Mouse (Mus musculus): ENCODE measurements around the gene Zbtb38.
"Not testable (repeated sequence)": the region's sequence is repeated elsewhere in the genome, so short reads cannot be mapped to it uniquely, and the experiment has no call there.

The Zbtb38 gene

GRCm38 (mm10) chr9:96684866-96685599, 67.6 kb downstream of the Zbtb38 start:
- no peak for DNase-seq (ENCODE audit: low read depth in 1 of 2, low spot score in 2 of 2)

- DNase-seq (ENCODE audit: low read depth in 1 of 2, low spot score in 2 of 2), result no peak
Observed at GRCm38 (mm10) chr9:96684165-96684792, 68.4 kb downstream of the Zbtb38 start.

DNA sequence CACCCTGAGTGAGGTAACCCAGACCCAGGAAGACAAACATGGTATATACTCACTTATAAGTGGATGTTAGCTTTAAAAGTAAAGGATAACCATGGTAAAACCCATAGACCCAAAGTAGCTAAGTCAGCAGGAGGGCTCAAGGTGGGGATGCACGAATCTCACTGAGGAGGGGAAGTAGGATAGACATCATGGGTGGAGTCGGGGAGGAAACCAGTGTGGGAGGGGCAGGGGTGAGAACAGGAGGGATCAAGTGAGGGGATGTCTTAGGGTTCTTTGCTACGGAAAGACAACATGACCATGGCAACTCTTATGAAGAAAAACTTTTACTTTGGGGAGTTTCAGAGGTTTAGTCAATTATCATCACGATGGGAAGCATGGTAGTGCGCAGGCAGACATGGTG, 74.0 kb downstream of the Zbtb38 start:
- no peak for DNase-seq (ENCODE audit: low read depth in 1 of 2, low spot score in 2 of 2)

DNA sequence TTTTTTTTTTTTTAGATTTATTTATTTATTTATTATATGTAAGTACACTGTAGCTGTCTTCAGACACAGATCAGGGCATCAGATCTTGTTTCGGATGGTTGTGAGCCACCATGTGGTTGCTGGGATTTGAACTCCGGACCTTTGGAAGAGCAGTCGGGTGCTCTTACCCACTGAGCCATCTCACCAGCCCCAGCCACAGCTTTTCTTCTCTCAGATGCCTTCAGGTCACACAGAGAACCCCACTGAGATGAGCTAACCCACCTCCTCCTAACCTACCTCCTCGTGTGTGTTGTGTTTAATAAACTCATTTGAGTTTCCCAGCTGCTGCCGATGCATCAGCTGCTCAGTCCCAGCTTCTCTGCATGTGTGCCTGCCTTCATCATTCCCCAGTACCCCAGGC, 74.9 kb downstream of the Zbtb38 start:
- DNase-seq (ENCODE audit: low read depth in 1 of 2, low spot score in 2 of 2), result not testable (repeated sequence)

DNA sequence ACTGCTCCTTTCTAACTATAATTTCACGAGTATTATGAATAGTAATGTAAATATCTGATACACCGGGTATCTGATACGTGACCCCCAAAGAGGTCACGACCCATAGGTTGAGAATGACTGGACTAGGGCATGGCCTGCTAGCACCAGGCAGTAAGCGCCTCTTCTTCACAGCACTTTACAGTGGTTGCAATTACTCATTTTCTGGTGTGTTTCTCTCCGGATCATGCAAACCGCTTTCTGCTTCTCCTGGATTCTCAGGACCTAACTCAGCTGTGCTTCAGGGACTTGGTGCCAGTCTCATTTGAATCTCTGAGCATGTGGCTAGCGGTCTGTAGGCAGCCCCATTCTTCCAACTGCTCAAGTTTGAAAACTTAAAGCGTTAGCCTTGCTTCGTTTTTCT, 76.0 kb downstream of the Zbtb38 start:
- DNase-seq (ENCODE audit: low read depth in 1 of 2, low spot score in 2 of 2), result no peak

DNA sequence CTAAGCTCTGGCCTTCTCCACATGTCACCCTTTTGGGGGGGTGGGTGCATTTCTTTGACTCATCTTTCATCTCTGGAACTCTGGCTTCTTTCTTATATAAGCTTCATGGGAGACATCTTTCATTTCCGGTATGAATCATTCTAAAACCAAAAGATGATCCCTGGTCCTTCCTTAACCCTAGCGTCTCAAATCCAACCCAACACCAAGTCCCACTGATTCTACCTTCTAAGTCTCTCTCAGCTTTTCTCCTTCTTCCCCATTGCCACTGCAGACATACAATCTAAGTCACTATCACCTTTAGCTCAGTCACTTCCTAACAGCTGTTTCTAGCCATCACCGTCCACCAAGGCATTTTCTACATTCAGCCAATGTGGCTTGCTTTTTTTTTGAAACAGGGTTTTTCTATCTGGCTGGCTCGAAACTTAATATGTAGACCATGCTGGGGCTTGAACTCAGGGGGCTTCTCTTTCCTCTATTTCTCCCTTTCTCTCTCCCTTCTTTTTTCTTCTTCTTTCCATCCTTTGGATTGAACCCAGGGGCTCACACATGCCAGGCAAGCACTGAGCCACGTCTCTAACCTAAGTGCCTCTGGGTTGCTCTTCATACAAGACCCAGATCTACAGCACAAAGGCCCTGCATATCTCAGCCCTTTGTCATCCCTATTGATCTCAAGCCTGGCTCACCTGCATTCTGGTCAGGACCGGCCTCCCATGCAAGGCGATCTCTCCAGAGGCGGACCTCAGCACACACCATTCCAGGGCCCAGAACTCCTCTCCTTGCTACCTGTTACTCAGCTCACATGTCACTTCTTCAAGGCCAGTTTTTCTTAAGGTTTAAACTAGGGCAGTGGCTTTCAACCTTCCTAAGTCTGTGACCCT, 76.6 kb downstream of the Zbtb38 start:
- no peak for DNase-seq (ENCODE audit: low read depth in 1 of 2, low spot score in 2 of 2)

- no peak for DNase-seq (ENCODE audit: low read depth in 1 of 2, low spot score in 2 of 2)
Observed at GRCm38 (mm10) chr9:96675071-96675762, 77.4 kb downstream of the Zbtb38 start.

GRCm38 (mm10) chr9:96674301-96674700, 78.3 kb downstream of the Zbtb38 start:
- DNase-seq (ENCODE audit: low read depth in 1 of 2, low spot score in 2 of 2), result no peak

GRCm38 (mm10) chr9:96672466-96672865, 80.2 kb downstream of the Zbtb38 start:
- DNase-seq (ENCODE audit: low read depth in 1 of 2, low spot score in 2 of 2), result no peak

GRCm38 (mm10) chr9:96671249-96671648, 81.4 kb downstream of the Zbtb38 start:
- no peak for DNase-seq (ENCODE audit: low read depth in 1 of 2, low spot score in 2 of 2)

- peak; percentile 81 to 86 for DNase-seq (ENCODE audit: low read depth in 1 of 2, low spot score in 2 of 2)
Observed at GRCm38 (mm10) chr9:96669877-96670276, 82.8 kb downstream of the Zbtb38 start.

- DNase-seq (ENCODE audit: low read depth in 1 of 2, low spot score in 2 of 2), result no peak
Observed at GRCm38 (mm10) chr9:96668628-96669027, 84.0 kb downstream of the Zbtb38 start.

- DNase-seq (ENCODE audit: low read depth in 1 of 2, low spot score in 2 of 2), result no peak
Observed at GRCm38 (mm10) chr9:96660510-96661244, 92.0 kb downstream of the Zbtb38 start.

DNA sequence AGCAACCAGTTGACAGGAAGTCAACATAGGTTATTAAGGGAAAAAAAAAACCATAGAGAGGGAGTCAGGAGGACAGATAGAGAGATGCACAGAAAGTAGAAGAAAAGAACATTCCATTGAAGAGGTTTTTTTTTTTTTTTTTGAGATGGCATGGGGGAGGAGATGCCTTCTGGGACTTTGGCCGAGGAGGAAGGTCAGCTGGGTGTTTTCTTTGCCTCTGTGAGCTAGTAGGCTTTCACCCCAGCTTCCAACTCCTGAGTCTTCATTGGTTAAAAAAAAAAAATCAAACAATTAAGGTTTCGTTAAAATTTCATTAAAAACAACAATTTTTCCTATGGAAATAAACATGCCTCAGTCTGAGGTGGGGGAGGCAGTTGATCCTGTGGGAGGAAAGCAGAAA, 92.8 kb downstream of the Zbtb38 start:
- DNase-seq (ENCODE audit: low read depth in 1 of 2, low spot score in 2 of 2), result no peak

DNA sequence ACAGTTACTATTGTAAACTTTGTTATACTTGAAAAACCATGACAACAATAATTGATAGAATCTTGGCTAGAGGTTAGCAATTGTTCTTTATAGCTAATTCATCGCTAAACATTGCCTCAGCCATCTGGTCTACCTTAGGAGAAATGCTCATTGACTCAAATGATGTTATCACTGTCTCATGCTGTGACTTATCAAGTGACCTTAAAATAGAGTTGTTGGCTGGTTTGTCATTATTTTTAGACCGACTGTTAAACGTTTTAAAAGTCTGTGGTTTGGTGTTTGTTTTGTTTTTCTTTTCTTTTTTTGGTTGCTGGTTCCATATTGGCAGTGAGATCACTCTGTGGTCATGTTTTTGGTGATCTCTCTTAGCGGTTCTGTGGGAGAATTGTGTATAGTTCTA, 99.1 kb downstream of the Zbtb38 start:
- no peak for DNase-seq (ENCODE audit: low read depth in 1 of 2, low spot score in 2 of 2)

- DNase-seq (ENCODE audit: low read depth in 1 of 2, low spot score in 2 of 2), result no peak
Observed at GRCm38 (mm10) chr9:96652763-96653162, 99.9 kb downstream of the Zbtb38 start.

DNA sequence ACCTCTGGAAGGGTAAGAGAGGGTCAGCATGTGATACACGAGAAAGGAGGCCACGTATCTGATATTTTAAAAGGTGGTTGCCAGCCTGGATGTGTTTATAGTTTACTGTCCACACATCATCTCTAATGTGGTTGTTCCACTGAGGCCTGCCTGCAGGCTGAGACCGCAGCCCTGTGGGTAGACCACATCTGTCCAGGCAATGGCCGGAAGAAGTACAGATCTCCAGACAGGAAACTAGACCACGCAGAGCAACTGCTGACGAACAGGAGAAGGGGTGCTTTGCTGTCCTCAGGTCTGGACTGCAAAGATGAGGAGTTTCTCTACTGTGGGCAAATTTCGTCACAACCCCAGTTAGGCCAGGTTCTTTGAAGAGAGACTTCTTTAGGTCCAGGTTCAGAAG, 101.8 kb downstream of the Zbtb38 start:
- no peak for DNase-seq (ENCODE audit: low read depth in 1 of 2, low spot score in 2 of 2)

DNA sequence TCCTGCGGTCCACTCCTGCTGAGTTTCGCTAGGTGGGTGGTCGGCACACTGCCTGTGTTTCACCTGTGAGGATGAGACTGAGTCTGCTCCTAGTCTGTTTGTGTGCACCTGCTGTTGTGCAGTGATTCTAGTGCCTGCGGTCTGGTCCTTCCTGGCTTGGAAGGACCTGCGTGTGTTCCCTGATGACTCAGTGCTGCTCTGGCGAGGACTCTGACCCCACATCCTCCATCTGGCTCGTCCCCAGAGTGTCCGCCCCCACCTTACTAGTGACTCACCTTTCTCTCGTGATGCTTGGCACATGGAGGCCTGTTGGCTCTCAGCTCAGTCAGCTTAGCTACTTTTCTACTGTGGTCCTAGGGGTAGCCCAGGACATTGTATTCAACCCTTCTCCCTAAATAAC, 102.7 kb downstream of the Zbtb38 start:
- DNase-seq (ENCODE audit: low read depth in 1 of 2, low spot score in 2 of 2), result peak in 1 of 2 experiments; percentile 51

- DNase-seq (ENCODE audit: low read depth in 1 of 2, low spot score in 2 of 2), result no peak
Observed at GRCm38 (mm10) chr9:96649362-96649761, 103.3 kb downstream of the Zbtb38 start.

- DNase-seq (ENCODE audit: low read depth in 1 of 2, low spot score in 2 of 2), result no peak
Observed at GRCm38 (mm10) chr9:96646668-96647295, 105.8 kb downstream of the Zbtb38 start.
